Mouse (Mus musculus) heart, postnatal 14 days (tissue): Measurements from ENCODE around the gene Olfr70. TPM values are rescaled to one million over a fixed set of nuclear protein-coding genes. Genes with fewer than 3 reads are reported as not detected.

Experiments
- DNase-seq, 2 experiments: peaks; one replicate each; pipeline ENCODE4 v3.0.0; 2021 to 2022
- intact Hi-C: fragments of 180-260 bp; cut with DNase I; formaldehyde crosslinking; loops from one replicate; pipeline ENCODE4 v1.15.1; 2025
- total RNA-seq, 2 experiments: library from RNA; stranded (reverse); gene quantifications; 2 replicates each; pipeline ENCODE4 v1.2.3; 2021

Olfr70 gene
- total RNA-seq, 2 experiments from 2014 or later = not detected

DNA sequence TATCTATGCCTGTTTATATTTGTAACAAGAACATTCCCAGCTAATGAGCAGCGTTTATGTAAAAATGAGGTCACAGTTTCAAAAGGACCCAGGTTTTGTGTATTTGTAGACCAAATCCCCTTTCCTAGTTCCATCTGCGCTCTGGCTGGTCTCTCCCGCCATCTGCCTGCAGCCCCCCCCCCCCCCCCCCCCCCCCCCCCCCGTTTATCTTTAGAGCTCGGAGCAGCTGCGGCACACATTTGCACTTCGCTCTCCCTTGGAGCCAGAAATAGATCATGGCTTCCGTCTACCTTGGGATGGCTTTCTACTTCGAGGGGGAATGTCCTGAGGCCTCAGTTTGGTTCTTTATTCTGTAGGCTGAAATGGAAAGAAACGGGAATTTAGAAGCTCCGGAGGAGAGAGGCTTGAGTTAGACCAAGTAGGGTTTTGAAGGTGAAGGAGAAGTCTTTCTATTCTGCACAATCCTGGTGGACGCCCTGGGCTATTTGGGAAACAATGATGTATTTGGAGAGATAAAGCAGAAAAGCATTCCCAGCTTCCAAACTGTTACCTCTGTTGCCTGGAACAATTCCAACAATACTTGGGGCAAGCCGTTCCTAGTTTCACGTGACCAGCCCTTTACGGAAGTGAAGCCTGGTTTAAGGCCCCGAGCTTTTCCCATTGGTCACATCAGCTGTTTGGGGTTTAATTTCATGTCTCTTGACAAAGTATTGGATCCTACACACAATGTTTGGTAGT, 20.1 kb upstream of the Olfr70 start:
- intact Hi-C loops = no loop called here
- no peak for DNase-seq

- intact Hi-C loops = loop anchor here (1.0 to 2.0 kb wide), 2 partner anchors 41 to 283 kb away; no protein-coding TSS in a partner anchor
Measured at GRCm38 (mm10) chr4:43713652-43714219, 13.1 kb upstream of the Olfr70 start.

GRCm38 (mm10) chr4:43711821-43712220, 11.2 kb upstream of the Olfr70 start:
- intact Hi-C loops = loop anchor here (1.0 to 2.0 kb wide), 2 partner anchors 82 to 281 kb away; no protein-coding TSS in a partner anchor
- DNase-seq = peak; percentile 86 to 91

More at GRCm38 (mm10) chr4:43713652-43714219, 13.1 kb upstream of the Olfr70 start:
- no peak for DNase-seq

DNA sequence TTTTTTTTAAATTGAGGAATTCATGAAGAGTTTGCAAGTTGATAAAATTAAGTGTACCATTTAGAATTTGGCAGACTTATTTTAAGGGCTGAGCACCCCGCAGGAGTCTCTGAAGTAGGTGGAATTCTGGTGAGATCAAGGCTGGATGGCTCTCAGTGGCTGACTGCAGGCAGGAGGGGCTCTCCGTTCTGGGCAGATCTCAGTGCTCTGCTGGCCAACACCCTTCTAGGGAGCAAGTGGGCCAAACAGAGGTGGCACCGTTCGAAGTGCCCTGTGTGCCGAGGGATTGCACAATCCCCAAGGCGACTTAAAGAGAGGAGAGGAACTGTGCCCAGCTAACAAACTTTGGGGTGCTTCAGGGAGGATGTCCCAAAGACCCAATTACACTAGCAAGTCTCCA, 9.3 kb upstream of the Olfr70 start, which contains the start of gene Olfr71:
Gene Olfr71, minus strand, starts transcription at position 387 of the 400 bp plus-strand sequence.
- intact Hi-C loops = no loop called here
- no peak for DNase-seq

DNA sequence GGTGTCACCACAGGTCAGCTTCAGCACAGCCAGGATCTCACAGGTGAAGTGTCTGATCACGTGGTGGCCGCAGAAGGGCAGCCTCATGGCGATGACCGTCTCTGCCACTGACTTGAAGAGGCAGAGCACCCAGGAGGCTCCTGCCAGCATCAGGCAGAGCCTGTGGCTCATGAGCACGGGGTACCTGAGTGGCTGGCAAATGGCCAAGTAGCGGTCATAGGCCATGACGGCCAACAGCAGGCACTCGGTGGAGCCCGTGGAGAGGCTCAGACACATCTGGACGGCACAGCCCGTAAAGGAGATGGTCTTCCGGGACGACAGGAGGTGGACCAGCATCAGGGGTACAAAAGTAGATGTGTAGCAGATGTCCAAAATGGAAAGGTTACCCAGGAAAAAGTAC, 5.4 kb upstream of the Olfr70 start:
- intact Hi-C loops = no loop called here

GRCm38 (mm10) chr4:43703851-43704250, 3.2 kb upstream of the Olfr70 start:
- intact Hi-C loops = no loop called here
- DNase-seq = peak; percentile 12 to 16

More for the DNA sequence above, 5.4 kb upstream of the Olfr70 start:
- no peak for DNase-seq

- intact Hi-C loops = no loop called here
- DNase-seq = no peak
Measured at GRCm38 (mm10) chr4:43703439-43703838, 2.8 kb upstream of the Olfr70 start.

- intact Hi-C loops = no loop called here
- no peak for DNase-seq
Measured at GRCm38 (mm10) chr4:43696561-43696960, 4.0 kb downstream of the Olfr70 start.

DNA sequence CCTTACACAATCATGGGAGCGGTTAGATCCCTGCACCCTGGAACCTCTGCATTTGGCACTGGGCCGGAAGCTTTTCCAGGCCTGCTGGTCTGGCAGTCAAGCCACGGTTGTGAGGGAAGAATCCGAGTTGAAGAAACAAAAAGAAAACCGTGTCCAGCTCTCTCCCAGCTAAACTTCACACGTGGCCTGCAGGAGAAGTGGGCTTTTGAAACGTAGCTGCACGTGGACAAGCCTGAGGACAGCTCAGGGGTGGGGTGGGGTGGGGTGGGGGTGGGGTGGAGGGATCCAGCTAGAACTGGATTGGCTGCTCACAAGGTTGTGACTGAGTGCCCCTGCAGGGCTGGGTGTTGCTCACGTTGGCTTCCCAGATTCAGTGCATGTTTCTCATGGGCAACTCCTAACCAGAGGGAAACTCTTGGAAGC, 5.3 kb downstream of the Olfr70 start:
- peak; percentile 59 to 61 for DNase-seq
- intact Hi-C loops = no loop called here

- intact Hi-C loops = no loop called here
- DNase-seq = no peak
Measured at GRCm38 (mm10) chr4:43694439-43695248, 6.0 kb downstream of the Olfr70 start.

- intact Hi-C loops = no loop called here
- peak in 1 of 2 experiments; percentile 39 for DNase-seq
Measured at GRCm38 (mm10) chr4:43693806-43694241, 6.8 kb downstream of the Olfr70 start.

- intact Hi-C loops = no loop called here
- no peak for DNase-seq
Measured at GRCm38 (mm10) chr4:43691026-43691425, 9.6 kb downstream of the Olfr70 start.

DNA sequence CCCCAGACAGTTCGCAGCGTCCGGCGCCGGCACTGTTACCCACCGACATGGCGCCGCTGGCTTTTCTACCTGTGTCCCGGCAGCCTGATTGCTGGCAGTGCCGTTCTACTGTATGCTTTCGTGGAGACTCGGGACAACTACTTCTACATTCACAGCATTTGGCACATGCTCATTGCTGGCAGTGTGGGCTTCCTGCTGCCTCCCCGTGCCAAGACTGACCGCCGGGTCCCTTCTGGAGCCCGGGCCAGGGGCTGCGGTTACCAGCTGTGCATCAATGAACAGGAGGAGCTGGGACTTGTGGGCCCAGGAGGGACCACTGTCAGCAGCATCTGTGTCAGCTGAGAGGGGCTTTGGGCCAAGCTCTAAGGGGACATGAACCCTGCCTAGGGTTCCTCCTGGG, 10.6 kb downstream of the Olfr70 start:
- intact Hi-C loops = no loop called here
- DNase-seq = no peak

DNA sequence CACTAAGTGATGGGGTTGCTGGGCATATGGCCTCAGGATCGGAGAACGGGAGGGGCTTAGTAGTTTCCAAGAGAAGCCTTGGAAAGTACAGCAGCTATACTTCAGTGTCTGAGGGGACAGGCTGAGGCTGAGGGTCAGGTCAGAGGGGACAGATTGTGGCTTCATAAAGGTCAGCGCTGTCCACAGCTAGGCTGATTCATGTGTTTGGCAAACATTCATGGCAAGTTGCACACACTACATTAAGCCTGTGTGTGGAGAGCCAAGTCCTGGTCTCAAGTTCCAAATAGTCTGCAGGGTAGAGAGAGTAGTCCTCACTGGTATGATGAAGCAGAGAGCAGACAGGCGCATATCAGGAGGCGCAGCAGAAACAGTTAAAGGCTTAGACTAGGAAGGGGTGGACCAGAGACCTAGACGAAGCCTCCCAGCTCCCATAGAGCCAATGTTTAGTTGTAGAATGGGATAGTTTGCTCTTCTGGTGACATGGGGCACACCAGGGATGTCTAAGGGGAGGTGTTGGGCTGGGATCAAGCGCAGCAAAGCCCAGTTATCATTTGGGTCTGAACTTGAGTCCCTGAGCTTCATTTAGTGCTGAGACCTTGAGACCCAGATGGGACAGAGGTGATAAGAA, 21.1 kb downstream of the Olfr70 start:
- intact Hi-C loops = no loop called here
- no peak for DNase-seq

DNA sequence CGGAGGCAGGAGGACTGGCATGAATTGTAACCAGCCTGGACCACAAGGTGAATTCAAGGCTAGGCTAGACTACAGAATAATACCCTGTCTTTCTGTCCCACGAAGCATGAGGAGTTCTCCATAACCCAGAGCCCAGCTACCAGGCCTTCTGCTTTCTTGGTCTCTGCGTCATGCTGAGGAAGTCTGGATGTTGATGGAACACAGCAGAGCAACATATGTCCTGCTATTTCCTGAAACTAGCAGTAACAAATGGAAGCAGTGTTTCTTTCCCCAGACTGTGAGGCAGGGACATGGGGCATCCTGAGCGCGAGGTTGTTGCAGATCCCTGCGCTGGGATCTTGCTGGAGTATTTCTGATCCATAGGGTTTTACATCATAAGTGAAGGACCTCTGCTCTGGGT, 22.1 kb downstream of the Olfr70 start:
- intact Hi-C loops = no loop called here
- no peak for DNase-seq

DNA sequence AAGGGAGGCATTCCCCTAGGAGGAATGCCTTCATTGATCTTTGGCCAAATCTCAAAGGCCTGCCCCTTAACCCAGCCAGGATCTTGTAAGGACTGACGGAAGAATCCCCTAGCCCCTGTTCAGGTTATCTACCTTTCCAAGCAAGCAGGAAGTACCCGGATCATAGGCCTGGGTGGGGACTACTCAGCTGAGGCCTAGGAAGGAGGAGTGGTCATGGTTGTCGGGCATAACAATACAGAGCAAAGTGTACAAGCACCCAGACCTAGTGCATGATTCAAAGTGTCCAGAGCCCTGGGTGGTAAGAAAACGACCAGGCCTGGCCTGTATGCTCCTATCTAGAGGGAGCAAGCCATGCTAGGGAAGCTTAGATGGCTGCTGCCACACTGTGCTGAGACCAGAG, 25.0 kb downstream of the Olfr70 start:
- DNase-seq = no peak
- intact Hi-C loops = loop anchor here (1.0 kb wide), 1 partner anchor 33 kb away; no protein-coding TSS in a partner anchor

GRCm38 (mm10) chr4:43674974-43675373, 25.6 kb downstream of the Olfr70 start:
- intact Hi-C loops = loop anchor here (1.0 kb wide), 1 partner anchor 33 kb away; no protein-coding TSS in a partner anchor
- no peak for DNase-seq

GRCm38 (mm10) chr4:43673703-43674102, 26.9 kb downstream of the Olfr70 start:
- intact Hi-C loops = no loop called here
- DNase-seq = no peak

- intact Hi-C loops = loop anchor here (1.0 kb wide), 1 partner anchor 41 kb away; no protein-coding TSS in a partner anchor
- DNase-seq = peak; percentile 91 to 95
Measured at GRCm38 (mm10) chr4:43672070-43672469, 28.5 kb downstream of the Olfr70 start.

DNA sequence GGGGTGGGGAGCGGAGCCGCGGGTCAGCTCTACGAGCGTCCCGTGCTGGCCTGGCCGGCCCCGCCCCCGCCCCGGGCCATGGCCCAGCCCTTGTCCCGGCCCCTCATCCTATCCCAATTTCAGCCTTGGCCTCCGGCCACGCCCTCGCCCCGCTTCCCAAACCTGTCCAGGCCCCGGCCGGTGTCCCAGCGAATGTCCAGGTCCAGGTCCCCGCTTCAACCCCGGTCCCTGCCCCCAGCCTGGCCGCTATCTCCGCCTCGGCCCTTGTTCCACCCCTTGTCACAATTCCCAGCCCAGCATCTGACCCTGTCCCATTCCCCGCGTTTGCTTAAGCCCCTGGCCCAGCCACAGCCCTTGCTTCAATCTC, 31.2 kb downstream of the Olfr70 start:
- intact Hi-C loops = loop anchor here (5.0 kb wide), 3 partner anchors 87 to 227 kb away; partner anchors contain the start of genes Msmp and Tesk1
- DNase-seq = peak; percentile 79 to 82
